Mouse (Mus musculus): ENCODE data around the gene Rpl31. TPM values are rescaled to one million over a fixed set of nuclear protein-coding genes. Genes with fewer than 3 reads are reported as not detected.
A peak's percentile ranks its signal among the peaks of the same experiment; 100 is the strongest.

The Rpl31 gene
- total and polyA plus RNA-seq, 2 experiments from 2014 or later: 273 to 367 TPM

GRCm38 (mm10) chr1:39408123-39408522, 40.5 kb downstream of the Rpl31 start:
- Histone ChIP-seq H3K4me2 (ENCODE audit: low read depth, low read length, poor library complexity, severe bottlenecking) (no peak overlapping the region), H3K4me3 (ENCODE audit: low read depth, low read length) (no peak overlapping the region), H3K27ac (ENCODE audit: low read depth, low read length) (no peak overlapping the region), H3K36me3 (ENCODE audit: insufficient read depth, low read length) (no peaks in the 10 kb centered on the region), H3K9ac (replicated peaks; ENCODE audit: low read length, poor library complexity, severe bottlenecking) (no peak overlapping the region), H3K9me3 (ENCODE audit: low read length) (no peaks in the 10 kb centered on the region), H3K27me3 (ENCODE audit: insufficient read depth, low read length) (no peaks in the 10 kb centered on the region), H3K4me1 (ENCODE audit: insufficient read depth, low read length) (no peaks in the 10 kb centered on the region)
- ATAC-seq (ENCODE audit: low FRiP score) (no peak), DNase-seq (ENCODE audit: low spot score) (no peak)
- no peak for TF ChIP-seq CTCF (IDR thresholded peaks at IDR 0.05)
- 89% methylated on average over 6 of the region's 6 CpGs for WGBS

GRCm38 (mm10) chr1:39408668-39409067, 41.0 kb downstream of the Rpl31 start:
- Histone ChIP-seq H3K9ac (replicated peaks; ENCODE audit: low read length, poor library complexity, severe bottlenecking) (no peak overlapping the region), H3K4me1 (ENCODE audit: insufficient read depth, low read length) (no peaks in the 10 kb centered on the region), H3K36me3 (ENCODE audit: insufficient read depth, low read length) (no peaks in the 10 kb centered on the region), H3K27me3 (ENCODE audit: insufficient read depth, low read length) (no peaks in the 10 kb centered on the region), H3K4me2 (ENCODE audit: low read depth, low read length, poor library complexity, severe bottlenecking) (no peak overlapping the region), H3K9me3 (ENCODE audit: low read length) (no peaks in the 10 kb centered on the region), H3K4me3 (ENCODE audit: low read depth, low read length) (no peak overlapping the region), H3K27ac (ENCODE audit: low read depth, low read length) (no peak overlapping the region)
- no peak for TF ChIP-seq CTCF (IDR thresholded peaks at IDR 0.05)
- DNase-seq (ENCODE audit: low spot score) (no peak), ATAC-seq (ENCODE audit: low FRiP score) (no peak)
- whole genome bisulfite sequencing: 67% methylated on average over 7 of the region's 7 CpGs

GRCm38 (mm10) chr1:39410085-39410821, 42.6 kb downstream of the Rpl31 start:
- WGBS: 82% methylated on average over 19 of the region's 19 CpGs
- ATAC-seq (ENCODE audit: low FRiP score) (no peak), DNase-seq (ENCODE audit: low spot score) (no peak)
- no peak overlapping the region for H3K4me3 ChIP-seq (ENCODE audit: low read depth, low read length)
- no peaks in the 10 kb centered on the region for H3K9me3 ChIP-seq (ENCODE audit: low read length)
- TF ChIP-seq CTCF (IDR thresholded peaks at IDR 0.05): no peak
- H3K27me3 ChIP-seq (ENCODE audit: insufficient read depth, low read length): no peaks in the 10 kb centered on the region
- no peaks in the 10 kb centered on the region for H3K36me3 ChIP-seq (ENCODE audit: insufficient read depth, low read length)
- no peaks in the 10 kb centered on the region for H3K4me1 ChIP-seq (ENCODE audit: insufficient read depth, low read length)
- no peak overlapping the region for H3K9ac ChIP-seq (replicated peaks; ENCODE audit: low read length, poor library complexity, severe bottlenecking)
- no peak overlapping the region for H3K4me2 ChIP-seq (ENCODE audit: low read depth, low read length, poor library complexity, severe bottlenecking)
- H3K27ac ChIP-seq (ENCODE audit: low read depth, low read length): no peak overlapping the region

GRCm38 (mm10) chr1:39417817-39418216, 50.2 kb downstream of the Rpl31 start:
- H3K36me3 ChIP-seq (ENCODE audit: insufficient read depth, low read length): no peaks in the 10 kb centered on the region

GRCm38 (mm10) chr1:39418852-39419251, 51.2 kb downstream of the Rpl31 start:
- H3K4me1 ChIP-seq (ENCODE audit: insufficient read depth, low read length): no peaks in the 10 kb centered on the region
- no peak overlapping the region for H3K9ac ChIP-seq (replicated peaks; ENCODE audit: low read length, poor library complexity, severe bottlenecking)
- H3K27ac ChIP-seq (ENCODE audit: low read depth, low read length): no peak overlapping the region
- ATAC-seq (ENCODE audit: low FRiP score) (no peak), DNase-seq (ENCODE audit: low spot score) (no peak)
- no peaks in the 10 kb centered on the region for H3K36me3 ChIP-seq (ENCODE audit: insufficient read depth, low read length)
- 92% methylated on average over 9 of the region's 9 CpGs for WGBS
- no peaks in the 10 kb centered on the region for H3K27me3 ChIP-seq (ENCODE audit: insufficient read depth, low read length)
- H3K4me3 ChIP-seq (ENCODE audit: low read depth, low read length): no peak overlapping the region
- no peak for TF ChIP-seq CTCF (IDR thresholded peaks at IDR 0.05)
- H3K9me3 ChIP-seq (ENCODE audit: low read length): no peaks in the 10 kb centered on the region
- H3K4me2 ChIP-seq (ENCODE audit: low read depth, low read length, poor library complexity, severe bottlenecking): no peak overlapping the region

More at GRCm38 (mm10) chr1:39417817-39418216, 50.2 kb downstream of the Rpl31 start:
- H3K4me1 ChIP-seq (ENCODE audit: insufficient read depth, low read length): no peaks in the 10 kb centered on the region
- 33% methylated on average over 12 of the region's 12 CpGs for WGBS
- no peak overlapping the region for H3K9ac ChIP-seq (replicated peaks; ENCODE audit: low read length, poor library complexity, severe bottlenecking)
- ATAC-seq (ENCODE audit: low FRiP score) (no peak), DNase-seq (ENCODE audit: low spot score) (peak; percentile 22)
- H3K4me3 ChIP-seq (ENCODE audit: low read depth, low read length): no peak overlapping the region
- H3K9me3 ChIP-seq (ENCODE audit: low read length): no peaks in the 10 kb centered on the region
- no peak overlapping the region for H3K27ac ChIP-seq (ENCODE audit: low read depth, low read length)
- H3K27me3 ChIP-seq (ENCODE audit: insufficient read depth, low read length): no peaks in the 10 kb centered on the region
- no peak for TF ChIP-seq CTCF (IDR thresholded peaks at IDR 0.05)
- H3K4me2 ChIP-seq (ENCODE audit: low read depth, low read length, poor library complexity, severe bottlenecking): no peak overlapping the region

- WGBS: 92% methylated on average over 6 of the region's 6 CpGs
- DNase-seq (ENCODE audit: low spot score) (no peak), ATAC-seq (ENCODE audit: low FRiP score) (no peak)
- Histone ChIP-seq H3K4me1 (ENCODE audit: insufficient read depth, low read length) (no peaks in the 10 kb centered on the region), H3K36me3 (ENCODE audit: insufficient read depth, low read length) (0 out of 2 replicates have a peak, but pooled peaks cover 2% of the 10 kb centered on the region), H3K27ac (ENCODE audit: low read depth, low read length) (no peak overlapping the region), H3K9ac (replicated peaks; ENCODE audit: low read length, poor library complexity, severe bottlenecking) (no peak overlapping the region), H3K4me2 (ENCODE audit: low read depth, low read length, poor library complexity, severe bottlenecking) (no peak overlapping the region), H3K9me3 (ENCODE audit: low read length) (no peaks in the 10 kb centered on the region), H3K27me3 (ENCODE audit: insufficient read depth, low read length) (no peaks in the 10 kb centered on the region), H3K4me3 (ENCODE audit: low read depth, low read length) (no peak overlapping the region)
- TF ChIP-seq CTCF (IDR thresholded peaks at IDR 0.05): no peak
These were observed 53.3 kb downstream of the Rpl31 start for GRCm38 (mm10) chr1:39420987-39421386.

Other genes starting within 250 kb of the Rpl31 start
- gene Npas2, start 174.1 kb upstream of the Rpl31 start, total RNA-seq (2014; rRNA removed): 1.5 TPM in 2 replicates
- 1.1 and 1.2 TPM in 2 replicates for gene Npas2, start 174.1 kb upstream of the Rpl31 start, polyA plus RNA-seq (2015; fragmentation: Nextera tagmentation; extraction: Ambion mirVana)
- gene Tbc1d8, start 110.9 kb downstream of the Rpl31 start, total RNA-seq (2014; rRNA removed): 18.3 and 20.2 TPM in 2 replicates
- 8.5 TPM in 2 replicates for gene Tbc1d8, start 110.9 kb downstream of the Rpl31 start, polyA plus RNA-seq (2015; fragmentation: Nextera tagmentation; extraction: Ambion mirVana)
- gene Cnot11, start 167.2 kb downstream of the Rpl31 start, total RNA-seq (2014; rRNA removed): 28.8 and 32.3 TPM in 2 replicates
- 9.4 and 9.6 TPM in 2 replicates for gene Cnot11, start 167.2 kb downstream of the Rpl31 start, polyA plus RNA-seq (2015; fragmentation: Nextera tagmentation; extraction: Ambion mirVana)
- 13.0 and 22.2 TPM in 2 replicates for gene Rnf149, start 209.6 kb downstream of the Rpl31 start, total RNA-seq (2014; rRNA removed)
- 16.5 and 20.6 TPM in 2 replicates for gene Rnf149, start 209.6 kb downstream of the Rpl31 start, polyA plus RNA-seq (2015; fragmentation: Nextera tagmentation; extraction: Ambion mirVana)

Data from midbrain, postnatal 0 days (tissue).